Mouse (Mus musculus) intestine, postnatal 0 days (tissue): Measurements from ENCODE around the gene Rnf144a. TPM values are rescaled to one million over a fixed set of nuclear protein-coding genes. Genes with fewer than 3 reads are reported as not detected.
A peak's percentile ranks its signal among the peaks of the same experiment; 100 is the strongest.
"Not testable (repeated sequence)": the region's sequence is repeated elsewhere in the genome, so short reads cannot be mapped to it uniquely, and the experiment has no call there.

Experiments used
- ATAC-seq: fragments of 200-750 bp; cut with Nextera tagmentation; 2 replicates; pipeline ENCODE4 v1.8.0; 2017; ENCODE audit warnings: mild to moderate bottlenecking, moderate TSS enrichment, moderate library complexity
- H3K27ac ChIP-seq: fragments of 300-500 bp; sonication (generic); 2 replicates; pipeline ENCODE4 v1.5.1; 2014; ENCODE audit warnings: mild to moderate bottlenecking, low read depth, low read length, moderate library complexity
- H3K27me3 ChIP-seq: fragments of 300-500 bp; sonication (generic); replicated peaks from 2 replicates; pipeline ENCODE4 v1.6.1; 2014; ENCODE audit warnings: low read length, mixed read lengths; ENCODE audit not compliant: control insufficient read depth, insufficient read depth
- H3K36me3 ChIP-seq: fragments of 300-500 bp; sonication (generic); 2 replicates; pipeline ENCODE4 v1.6.1; 2014; ENCODE audit warnings: mild to moderate bottlenecking, moderate library complexity; ENCODE audit not compliant: control insufficient read depth, insufficient read depth
- H3K4me1 ChIP-seq: fragments of 300-500 bp; sonication (generic); replicated peaks from 2 replicates; pipeline ENCODE4 v1.6.1; 2014; ENCODE audit warnings: antibody characterized with exemption, low read length, mixed read lengths; ENCODE audit not compliant: control insufficient read depth, insufficient read depth
- H3K4me2 ChIP-seq: fragments of 300-500 bp; sonication (generic); replicated peaks from 2 replicates; pipeline ENCODE4 v1.6.1; 2014; ENCODE audit warnings: low read depth, mild to moderate bottlenecking, moderate library complexity
- H3K4me3 ChIP-seq: fragments of 300-500 bp; sonication (generic); 2 replicates; pipeline ENCODE4 v1.5.1; 2014; ENCODE audit warnings: low read depth, low read length
- H3K9ac ChIP-seq: fragments of 300-500 bp; sonication (generic); 2 replicates; pipeline ENCODE4 v1.6.1; 2014; ENCODE audit warnings: mild to moderate bottlenecking, low read depth, low read length
- H3K9me3 ChIP-seq: fragments of 300-500 bp; sonication (generic); 2 replicates; pipeline ENCODE4 v1.6.1; 2016; ENCODE audit warnings: mixed run types; ENCODE audit not compliant: control insufficient read depth
- CTCF ChIP-seq: sonication (generic); IDR thresholded peaks from 2 replicates; pipeline ENCODE4 v1.5.1; 2016; ENCODE audit warnings: low read depth, mild to moderate bottlenecking, control low read depth, antibody characterized with exemption, moderate library complexity
- WGBS: fragments of 180-500 bp; shearing (Covaris S2); extraction: QIAGEN DNeasy Blood & Tissue Kit; methylation state at CpG from one replicate; pipeline ENCODE4 v1.1.7; 2014; 5-methylcytosine and 5-hydroxymethylcytosine counted together
- polyA plus RNA-seq: library from polyadenylated mRNA; unstranded; fragments of >200 nt; fragmentation: Nextera tagmentation; extraction: Ambion mirVana; gene quantifications from 2 replicates; pipeline ENCODE4 v1.2.1, GENCODE M21; 2015

Rnf144a gene
- polyA plus RNA-seq, 1 experiment from 2014 or later = 4.4 TPM

GRCm38 (mm10) chr12:26310247-26310646, 104.8 kb downstream of the Rnf144a start:
- ATAC-seq = no peak
- no peak for TF ChIP-seq CTCF
- WGBS = 85% methylated on average over 11 of the region's 11 CpGs
- no peaks in the 10 kb centered on the region for H3K9me3 ChIP-seq
- H3K9ac ChIP-seq = no peak overlapping the region
- H3K4me1 ChIP-seq = no peaks in the 10 kb centered on the region
- H3K36me3 ChIP-seq = 0 out of 2 replicates have a peak, but pooled peaks cover 4% of the 10 kb centered on the region
- H3K4me2 ChIP-seq = no peak overlapping the region
- no peak overlapping the region for H3K4me3 ChIP-seq
- no peaks in the 10 kb centered on the region for H3K27me3 ChIP-seq
- H3K27ac ChIP-seq = no peak overlapping the region

DNA sequence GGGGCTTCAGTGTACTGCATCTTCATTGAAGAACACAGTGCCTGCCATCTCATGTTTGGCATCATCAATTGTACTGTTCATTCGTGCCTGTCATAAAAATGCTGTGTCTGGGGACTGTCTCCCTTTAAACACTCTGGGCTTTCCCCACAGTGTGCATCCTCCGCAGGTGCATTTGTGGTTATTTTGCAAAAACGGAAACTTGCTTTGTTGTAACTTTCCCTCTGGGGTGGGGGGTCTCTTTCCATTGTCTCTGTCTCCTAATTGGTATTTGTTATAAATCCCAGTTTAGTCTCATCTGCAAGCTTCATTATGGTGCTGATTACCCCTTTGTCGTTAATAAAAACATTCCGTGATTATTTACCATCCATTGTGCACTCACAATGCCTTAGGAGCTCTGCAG, 112.2 kb downstream of the Rnf144a start:
- no peak for TF ChIP-seq CTCF
- H3K4me2 ChIP-seq = no peak overlapping the region
- H3K27me3 ChIP-seq = no peaks in the 10 kb centered on the region
- no peaks in the 10 kb centered on the region for H3K4me1 ChIP-seq
- H3K9me3 ChIP-seq = no peaks in the 10 kb centered on the region
- no peaks in the 10 kb centered on the region for H3K36me3 ChIP-seq
- 77% methylated on average over 5 of the region's 5 CpGs for WGBS
- no peak overlapping the region for H3K9ac ChIP-seq
- H3K4me3 ChIP-seq = no peak overlapping the region
- no peak overlapping the region for H3K27ac ChIP-seq
- ATAC-seq = no peak

- 69% methylated on average over 7 of the region's 7 CpGs for WGBS
- no peak for TF ChIP-seq CTCF
- ATAC-seq = no peak
- H3K27me3 ChIP-seq = no peaks in the 10 kb centered on the region
- H3K4me3 ChIP-seq = no peak overlapping the region
- H3K9ac ChIP-seq = no peak overlapping the region
- H3K27ac ChIP-seq = no peak overlapping the region
- no peaks in the 10 kb centered on the region for H3K9me3 ChIP-seq
- H3K4me2 ChIP-seq = no peak overlapping the region
- H3K4me1 ChIP-seq = no peaks in the 10 kb centered on the region
- no peaks in the 10 kb centered on the region for H3K36me3 ChIP-seq
Measured at GRCm38 (mm10) chr12:26299515-26300090, 115.5 kb downstream of the Rnf144a start.

- peak; percentile 70 for TF ChIP-seq CTCF
- 0% methylated on average over 1 of the region's 1 CpGs for WGBS
- not testable (repeated sequence) for ATAC-seq, H3K4me3 ChIP-seq, H3K9ac ChIP-seq, H3K4me2 ChIP-seq, H3K9me3 ChIP-seq, H3K27me3 ChIP-seq, H3K27ac ChIP-seq, H3K36me3 ChIP-seq, H3K4me1 ChIP-seq
Measured at GRCm38 (mm10) chr12:26295995-26296394, 119.1 kb downstream of the Rnf144a start.

DNA sequence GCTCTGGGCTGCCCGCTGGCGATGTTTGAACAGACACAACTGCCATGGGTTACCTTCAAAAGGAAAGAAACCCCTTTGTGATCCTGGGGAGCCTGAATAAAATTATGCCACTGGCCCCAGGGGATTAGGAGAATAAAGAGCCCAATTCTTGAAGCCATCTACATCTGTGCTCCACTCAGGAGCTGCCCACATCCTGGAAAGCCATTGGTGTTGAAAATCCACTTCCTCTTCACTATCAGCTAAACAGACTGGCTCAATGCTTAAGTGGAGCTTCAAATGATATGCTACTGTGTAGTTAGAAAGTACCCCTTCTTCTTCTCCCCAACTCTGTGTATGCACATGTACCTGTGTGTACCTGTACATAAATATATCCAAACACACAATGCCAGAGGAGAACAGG, 125.9 kb downstream of the Rnf144a start:
- H3K4me3 ChIP-seq = no peak overlapping the region
- no peak overlapping the region for H3K4me2 ChIP-seq
- ATAC-seq = no peak
- no peak for TF ChIP-seq CTCF
- 84% methylated on average over 2 of the region's 2 CpGs for WGBS
- H3K4me1 ChIP-seq = no peaks in the 10 kb centered on the region
- no peaks in the 10 kb centered on the region for H3K9me3 ChIP-seq
- no peaks in the 10 kb centered on the region for H3K27me3 ChIP-seq
- no peak overlapping the region for H3K9ac ChIP-seq
- no peak overlapping the region for H3K27ac ChIP-seq
- H3K36me3 ChIP-seq = no peaks in the 10 kb centered on the region

GRCm38 (mm10) chr12:26288347-26288746, 126.7 kb downstream of the Rnf144a start:
- no peak for TF ChIP-seq CTCF
- Histone ChIP-seq H3K27me3 (no peaks in the 10 kb centered on the region), H3K27ac (no peak overlapping the region), H3K36me3 (no peaks in the 10 kb centered on the region), H3K4me3 (no peak overlapping the region), H3K9ac (no peak overlapping the region), H3K4me2 (no peak overlapping the region), H3K9me3 (no peaks in the 10 kb centered on the region), H3K4me1 (no peaks in the 10 kb centered on the region)
- 55% methylated on average over 1 of the region's 1 CpGs for WGBS
- no peak for ATAC-seq

DNA sequence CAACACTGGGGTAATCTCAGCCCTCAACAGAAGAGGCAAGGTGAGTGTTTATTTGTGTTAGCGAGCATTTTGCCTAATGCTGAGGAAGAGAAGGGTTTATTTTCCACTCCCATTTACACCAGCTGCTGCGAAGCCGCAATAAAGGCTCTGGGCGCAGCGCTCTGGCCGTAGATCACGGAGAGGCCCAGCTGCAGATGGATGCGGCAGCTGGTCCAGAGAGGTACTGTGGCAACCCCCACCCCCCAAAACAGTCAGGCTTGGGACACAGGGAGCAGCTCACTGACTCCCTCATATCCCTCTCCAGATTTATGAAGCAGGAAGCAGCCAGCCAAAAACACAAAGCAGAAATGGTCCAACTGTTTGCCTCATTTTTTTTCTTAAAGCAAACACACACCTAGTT, 129.1 kb downstream of the Rnf144a start:
- H3K27ac ChIP-seq = no peak overlapping the region
- H3K27me3 ChIP-seq = no peaks in the 10 kb centered on the region
- no peaks in the 10 kb centered on the region for H3K9me3 ChIP-seq
- no peaks in the 10 kb centered on the region for H3K36me3 ChIP-seq
- no peak for TF ChIP-seq CTCF
- WGBS = 57% methylated on average over 8 of the region's 8 CpGs
- ATAC-seq = no peak
- H3K4me1 ChIP-seq = no peaks in the 10 kb centered on the region
- no peak overlapping the region for H3K9ac ChIP-seq
- no peak overlapping the region for H3K4me2 ChIP-seq
- no peak overlapping the region for H3K4me3 ChIP-seq
